Mouse (Mus musculus) T-helper 1 cell (primary cell): ENCODE results near the gene Gm16867.
"Not testable (repeated sequence)": the region's sequence is repeated elsewhere in the genome, so short reads cannot be mapped to it uniquely, and the experiment has no call there.

Source experiments
- in situ Hi-C: fragments of 300-600 bp; cut with MboI, MseI; formaldehyde crosslinking; loops from one replicate; pipeline ENCODE4 v1.15.1; 2025; ENCODE audit warnings: high pct_unique_total_duplicates

The Gm16867 gene

DNA sequence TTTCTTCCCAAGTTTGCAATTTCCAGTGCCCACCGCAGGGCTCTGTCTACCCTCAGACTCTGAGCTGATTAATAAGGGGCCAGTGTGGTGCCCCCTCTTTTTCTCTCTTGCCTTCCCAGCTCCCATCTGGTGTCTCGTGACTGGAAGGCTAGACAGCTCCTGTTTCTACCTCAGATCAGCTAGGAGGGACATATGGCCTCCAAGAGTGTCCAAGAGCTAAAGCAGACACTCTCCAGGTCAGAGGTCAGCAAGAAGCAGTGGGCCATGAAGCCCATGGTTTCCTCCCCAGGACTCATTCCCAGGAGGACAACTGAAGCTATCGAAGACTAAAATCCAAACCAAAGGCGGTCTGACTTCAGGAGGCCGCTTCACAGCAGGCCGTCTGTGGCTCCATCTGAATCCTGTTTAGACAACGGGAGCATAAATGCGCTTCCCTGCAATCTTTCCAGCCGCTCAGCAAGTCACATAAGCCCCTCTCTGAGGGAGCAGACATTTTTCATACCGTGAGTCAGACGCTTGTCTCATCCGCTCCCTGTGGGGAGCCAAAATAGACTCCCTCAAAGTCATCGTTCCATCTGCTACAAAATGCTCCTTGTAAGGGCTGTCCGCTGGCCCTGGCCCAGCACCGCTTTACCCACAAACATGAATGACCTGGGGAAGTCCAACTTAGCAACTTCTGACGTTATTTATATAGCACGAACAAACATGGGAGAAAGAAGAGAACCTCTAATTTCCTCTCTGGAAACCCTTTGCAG lies 35.4 kb downstream of the Gm16867 start:
- in situ Hi-C loops: loop anchor here (5.0 kb wide), 1 partner anchor 230 kb away; no protein-coding TSS in a partner anchor

DNA sequence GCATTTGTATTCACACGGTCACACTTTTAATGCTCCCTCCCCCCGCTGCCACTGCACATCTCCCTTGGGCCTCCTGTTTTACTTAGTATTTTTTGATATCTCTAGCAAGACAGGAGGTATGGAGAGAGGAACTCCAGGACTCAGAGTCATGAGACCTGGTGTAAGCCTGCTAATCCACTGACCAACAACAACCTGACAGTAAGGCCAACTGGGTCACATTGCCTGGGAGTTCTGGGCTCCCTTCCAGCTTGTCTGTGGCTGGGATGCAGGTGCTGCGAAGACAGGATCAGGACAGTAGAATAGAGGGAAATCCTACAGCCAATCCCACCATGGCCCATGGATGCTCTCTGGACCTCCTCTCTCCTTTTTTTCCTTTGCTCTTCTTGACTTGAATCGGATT lies 38.7 kb downstream of the Gm16867 start:
- in situ Hi-C loops: not testable (repeated sequence)

DNA sequence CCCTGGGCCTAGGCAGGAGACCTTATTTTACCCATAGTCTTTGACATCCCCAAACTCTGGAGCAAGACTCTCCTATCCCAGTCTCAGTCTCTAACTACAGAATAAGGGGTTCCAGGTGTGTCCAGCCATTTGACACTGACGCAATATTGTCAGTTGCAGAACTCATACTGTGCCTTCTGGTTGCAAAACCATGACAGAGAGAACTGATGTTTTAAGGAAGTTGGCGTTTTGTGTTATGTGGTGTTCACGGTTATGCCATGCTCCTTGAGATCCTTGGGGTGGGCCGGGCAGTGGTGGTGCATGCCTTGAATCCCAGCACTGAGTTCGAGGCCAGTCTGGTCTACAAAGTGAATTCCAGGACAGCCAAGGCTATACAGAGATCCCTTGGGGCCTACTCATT lies 45.5 kb downstream of the Gm16867 start:
- in situ Hi-C loops: not testable (repeated sequence)

DNA sequence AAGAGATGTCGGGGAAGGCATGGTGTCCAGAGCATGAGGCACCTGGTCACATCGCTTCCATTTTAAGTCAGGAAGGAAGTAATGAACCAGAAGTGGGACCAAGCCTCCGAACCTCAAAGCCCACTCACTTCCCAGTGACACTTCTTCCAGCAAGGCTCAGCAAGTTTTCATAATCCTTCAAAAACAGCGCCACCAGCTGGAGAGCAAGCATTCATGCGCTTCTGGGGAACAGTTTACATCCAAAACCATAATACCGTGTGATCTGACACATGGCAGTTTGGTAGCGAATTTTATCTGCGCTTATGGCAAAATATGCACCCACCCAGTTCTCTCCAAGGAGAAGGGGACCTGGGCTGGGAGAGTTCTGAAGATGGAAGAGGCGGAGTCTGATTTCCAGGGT lies 48.5 kb downstream of the Gm16867 start:
- in situ Hi-C loops: not testable (repeated sequence)

DNA sequence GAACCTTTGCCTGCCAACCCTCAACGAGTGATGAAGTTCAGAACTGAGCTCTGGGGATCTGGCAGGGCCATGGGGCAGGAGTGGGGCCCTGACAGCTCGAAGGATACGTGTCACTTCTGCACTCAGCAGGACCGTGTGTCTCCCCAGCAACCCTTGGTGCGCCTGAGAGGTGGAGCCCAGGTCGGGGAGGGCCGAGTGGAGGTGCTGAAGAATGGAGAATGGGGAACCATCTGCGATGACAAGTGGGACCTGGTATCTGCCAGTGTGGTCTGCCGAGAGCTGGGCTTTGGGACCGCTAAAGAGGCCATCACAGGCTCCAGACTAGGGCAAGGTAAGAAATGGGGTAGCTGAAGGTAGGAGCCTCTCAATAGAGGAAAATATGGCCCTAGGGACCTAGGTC lies 54.3 kb downstream of the Gm16867 start:
- in situ Hi-C loops: not testable (repeated sequence)

DNA sequence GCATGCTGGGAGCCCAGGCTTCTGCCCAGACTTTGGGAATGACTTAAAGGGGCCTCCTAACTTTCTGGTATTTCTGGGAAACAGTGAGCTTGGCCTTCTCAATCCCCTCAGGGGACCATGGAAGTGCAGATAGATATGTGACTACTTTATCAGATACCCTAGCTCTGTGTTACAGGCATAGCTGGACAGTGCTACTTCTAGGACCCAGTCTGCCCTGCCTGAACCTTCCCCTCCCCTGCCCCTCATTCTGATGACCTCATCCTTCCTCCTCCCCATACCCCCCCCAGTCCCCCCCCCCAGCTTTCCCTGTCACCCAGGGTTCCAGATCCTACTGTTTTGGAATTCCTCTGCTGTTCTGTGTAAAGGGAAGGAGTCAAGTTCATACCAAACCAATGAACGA lies 56.2 kb downstream of the Gm16867 start:
- in situ Hi-C loops: not testable (repeated sequence)

DNA sequence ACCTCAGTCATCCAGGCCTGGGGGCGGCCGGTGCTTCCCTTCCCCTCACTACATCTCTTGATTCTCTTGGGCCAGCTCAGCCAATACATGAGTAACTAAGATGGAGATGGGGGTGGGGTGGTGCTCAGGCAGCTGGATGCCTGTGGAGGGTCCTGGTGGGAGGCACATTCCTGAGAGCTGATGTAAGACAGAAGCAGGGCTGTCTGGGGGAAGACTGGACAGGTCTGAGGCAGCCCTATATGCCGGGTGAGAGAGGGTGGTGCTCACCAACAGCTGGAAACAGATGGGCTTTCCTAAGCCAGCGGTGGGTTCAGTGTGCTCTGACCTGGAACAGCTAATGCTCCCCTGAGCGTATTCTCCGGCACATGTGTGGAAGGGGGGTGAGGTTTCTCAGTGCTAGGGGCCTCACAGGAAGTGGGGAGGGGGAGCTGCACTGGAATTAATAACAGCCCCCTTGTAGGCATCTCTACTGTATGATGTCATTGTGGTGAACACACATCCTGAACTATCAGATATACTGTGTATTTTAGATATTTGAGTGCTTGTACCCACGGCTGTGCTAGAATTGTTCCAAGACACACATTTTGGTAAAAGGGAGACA lies 60.0 kb downstream of the Gm16867 start:
- in situ Hi-C loops: not testable (repeated sequence)

DNA sequence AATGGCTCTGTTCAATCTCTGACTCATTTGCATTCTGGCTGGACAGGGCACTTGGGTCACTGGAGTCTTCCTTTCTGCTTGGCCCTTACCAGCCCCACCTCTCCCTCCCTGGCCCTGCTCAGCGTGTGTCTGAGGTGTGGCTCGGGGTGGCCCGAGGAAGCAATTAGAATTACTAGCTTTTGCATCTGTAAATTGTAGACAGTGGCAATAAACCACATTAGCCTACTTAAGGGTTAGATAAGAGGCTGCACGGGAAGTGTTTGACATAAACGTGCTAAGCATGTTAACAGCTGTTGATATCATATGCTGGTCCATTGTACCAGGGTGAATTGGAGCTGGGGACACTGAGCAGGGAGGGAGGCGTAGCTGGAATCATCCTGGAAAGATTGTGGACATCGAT lies 62.2 kb downstream of the Gm16867 start:
- in situ Hi-C loops: not testable (repeated sequence)

DNA sequence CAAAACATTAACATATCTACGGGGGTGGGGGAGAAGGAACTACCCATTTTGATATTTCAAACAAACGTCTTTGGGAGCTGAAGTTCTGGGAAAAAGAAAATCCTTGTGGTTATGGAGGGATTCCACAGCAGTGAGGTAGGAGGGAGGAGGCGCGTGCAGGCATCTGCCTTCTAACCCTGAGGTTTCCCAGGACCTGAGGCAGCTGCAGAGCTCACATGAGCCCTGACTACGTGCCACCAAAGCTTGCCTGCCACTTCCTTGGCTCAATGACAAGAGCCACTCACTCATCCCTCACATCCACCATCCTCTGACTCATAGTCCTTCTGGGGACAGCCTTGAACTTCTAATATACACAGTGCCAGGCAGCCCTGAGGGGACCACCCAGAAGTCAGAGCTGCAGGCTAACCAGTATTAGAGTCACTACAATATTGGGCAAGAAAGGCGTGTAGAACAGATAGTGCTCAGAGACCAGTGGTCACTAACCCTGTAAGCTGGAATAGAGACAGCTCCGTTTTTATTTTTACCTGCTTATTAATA lies 64.4 kb downstream of the Gm16867 start:
- in situ Hi-C loops: not testable (repeated sequence)

DNA sequence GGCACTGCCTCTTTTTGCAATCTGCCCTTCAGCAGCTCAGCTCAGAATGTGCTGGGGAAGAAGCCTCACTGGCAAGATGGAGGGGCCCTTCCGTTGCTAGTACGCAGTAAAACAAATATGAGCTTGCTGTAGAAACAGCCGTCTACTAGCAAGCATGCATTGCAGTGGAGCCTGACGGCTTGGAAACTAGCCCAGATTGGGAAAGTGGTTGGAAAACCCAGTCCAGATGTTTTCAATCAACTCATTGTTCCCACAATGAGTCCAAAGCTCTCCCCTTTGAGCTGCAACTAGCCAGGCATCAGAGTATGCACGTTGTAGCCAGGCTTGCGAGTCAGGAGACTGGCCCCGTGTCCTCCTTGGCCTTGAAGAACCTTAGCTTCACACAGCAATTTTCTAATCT lies 82.2 kb downstream of the Gm16867 start:
- in situ Hi-C loops: loop anchor here (10.0 kb wide), 1 partner anchor 274 kb away; no protein-coding TSS in a partner anchor

DNA sequence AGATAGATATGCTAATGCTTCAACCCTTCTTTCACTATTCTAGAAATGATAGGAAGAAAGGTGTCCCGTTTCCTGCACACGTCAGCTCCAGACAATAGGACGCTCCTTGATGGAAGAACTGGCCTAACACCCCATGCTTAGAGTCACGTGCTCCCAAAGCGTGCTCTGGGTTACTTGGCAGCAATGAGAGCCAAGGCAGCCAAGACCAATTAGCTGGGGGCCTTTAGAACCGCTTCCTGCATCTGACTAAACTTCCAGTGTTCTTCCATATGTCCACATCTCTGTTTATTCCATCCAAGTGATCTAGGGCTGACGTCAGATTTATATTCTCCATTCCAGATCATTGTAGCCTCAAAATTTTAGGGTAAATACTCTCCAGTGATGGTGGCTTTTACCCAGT lies 85.6 kb downstream of the Gm16867 start:
- in situ Hi-C loops: not testable (repeated sequence)
